Mouse (Mus musculus) gastrocnemius, postnatal 14 days (tissue): ENCODE data around the gene Wbp2nl. TPM values are rescaled to one million over a fixed set of nuclear protein-coding genes. Genes with fewer than 3 reads are reported as not detected.

ENCODE experiments used
- DNase-seq: peaks from one replicate; pipeline ENCODE4 v3.0.0; 2021; ENCODE audit warnings: mixed read lengths
- intact Hi-C: fragments of 180-260 bp; cut with DNase I; formaldehyde crosslinking; loops from one replicate; pipeline ENCODE4 v1.15.1; 2025; ENCODE audit warnings: low total_unique reads
- long read RNA-seq, 2 experiments: library from polyadenylated mRNA; stranded (forward); transcript quantifications; one replicate each; pipeline ENCODE4 v2.0.0; 2021
- total RNA-seq, 2 experiments: library from RNA; stranded (reverse); gene quantifications; 2 replicates each; pipeline ENCODE4 v1.2.3; 2021

Wbp2nl gene
- not detected for total RNA-seq
- long read RNA-seq, experiment 1 = 0 reads
- long read RNA-seq, experiment 2 = 0 reads

DNA sequence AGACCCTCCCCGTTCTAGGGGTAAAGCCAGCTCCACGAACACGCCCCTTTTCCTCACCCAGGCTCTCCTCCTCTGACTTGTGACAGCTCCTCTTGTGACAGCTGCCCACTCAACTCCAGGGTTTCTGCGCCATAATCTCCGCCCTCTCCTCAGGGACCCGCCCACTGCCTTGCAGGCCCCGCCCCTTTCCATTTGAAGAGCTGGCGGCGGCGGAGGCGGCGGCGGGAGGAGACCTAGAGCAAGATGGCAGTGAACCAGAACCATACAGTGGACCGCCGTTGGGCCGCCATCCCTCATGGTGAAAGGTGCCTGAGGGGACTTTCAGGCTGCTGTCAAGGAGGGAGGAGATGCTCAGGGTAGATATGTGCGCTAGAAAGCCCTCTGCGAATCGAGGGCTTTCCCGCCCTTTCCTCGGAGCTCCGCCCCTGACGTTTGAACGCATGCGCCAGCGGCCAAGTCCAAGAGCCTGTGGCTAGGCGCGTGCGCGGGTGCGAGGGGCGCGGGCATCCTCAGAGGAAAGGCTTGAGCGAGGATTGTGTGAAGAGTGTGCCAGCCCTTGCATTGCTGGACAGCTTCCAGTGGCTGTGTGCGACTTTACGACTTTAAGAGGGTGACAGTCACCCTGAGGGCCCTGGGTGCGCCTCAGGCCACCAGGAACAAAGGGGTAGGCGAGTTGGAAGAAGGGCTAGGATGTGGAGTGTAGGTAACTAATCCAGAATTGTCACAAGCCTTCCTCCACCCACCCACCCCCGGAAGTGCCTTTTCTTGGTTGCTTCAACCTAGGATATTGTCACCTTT lies at the start of gene Wbp2nl:
Gene Wbp2nl (plus strand): TSS at position 191 of the 798 bp plus-strand sequence.
- DNase-seq = no peak
- intact Hi-C loops = no loop called here

DNA sequence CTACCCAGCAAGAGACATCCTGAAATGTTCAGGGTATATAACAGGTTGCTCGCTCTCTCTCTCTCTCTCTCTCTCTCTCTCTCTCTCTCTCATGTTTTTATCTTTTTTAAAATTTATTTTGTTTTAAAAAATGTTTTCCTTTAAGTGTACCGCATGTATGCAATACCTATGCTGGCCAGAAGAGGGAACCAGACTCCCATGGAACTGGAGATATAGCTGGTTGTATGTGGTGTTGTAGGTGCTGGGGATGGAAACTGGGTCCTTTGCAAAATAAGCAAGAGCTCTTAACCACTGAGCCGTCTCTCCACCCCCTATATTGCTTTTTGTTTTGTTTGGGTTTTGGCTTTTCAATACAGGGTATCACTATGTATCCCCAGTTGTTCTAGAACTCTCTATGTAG lies 47.2 kb upstream of the Wbp2nl start:
- intact Hi-C loops = no loop called here

DNA sequence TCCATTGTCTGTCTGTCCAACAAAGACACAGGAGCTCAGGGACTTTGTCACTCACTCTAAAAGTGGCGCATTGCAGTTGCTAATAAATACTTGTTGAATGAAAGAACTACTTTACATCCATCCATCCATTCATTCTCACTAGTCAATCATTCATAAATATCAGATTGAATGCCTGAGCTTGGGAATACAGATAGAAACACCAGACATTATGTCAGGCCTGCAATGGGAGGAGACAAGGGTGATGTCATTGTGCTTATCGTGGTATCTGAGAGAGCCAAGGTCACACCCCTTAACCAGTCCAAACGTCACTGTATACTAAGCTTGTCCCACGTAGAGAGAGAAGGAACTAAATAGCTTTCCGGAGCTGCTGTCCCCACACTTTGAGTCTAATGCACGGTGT lies 46.7 kb upstream of the Wbp2nl start, which contains the start of gene 1500009C09Rik:
Gene 1500009C09Rik (plus strand): TSS at position 301 of the 400 bp plus-strand sequence.
- intact Hi-C loops = no loop called here
- DNase-seq = no peak

More for the DNA sequence above, 47.2 kb upstream of the Wbp2nl start:
- no peak for DNase-seq

DNA sequence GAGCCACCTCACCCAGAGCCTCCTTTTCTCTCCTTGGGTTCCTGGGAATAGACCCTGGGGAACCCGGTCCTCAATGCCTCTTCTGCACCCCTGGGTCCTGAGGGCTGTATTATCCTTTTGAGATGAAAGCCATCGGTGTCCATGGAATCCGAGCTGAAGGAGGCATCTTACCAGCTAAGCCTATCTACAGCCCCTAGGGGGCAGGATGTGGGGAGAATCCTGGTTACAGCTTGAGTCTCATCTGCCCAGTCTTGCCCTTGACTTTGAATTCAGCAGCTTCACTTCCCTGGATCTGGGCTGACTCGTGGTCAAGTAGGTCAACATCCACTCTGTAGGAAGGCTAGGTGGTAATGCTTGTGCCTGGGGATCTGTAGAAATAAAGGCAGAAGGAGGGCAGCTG lies 43.5 kb upstream of the Wbp2nl start:
- intact Hi-C loops = no loop called here
- DNase-seq = no peak

DNA sequence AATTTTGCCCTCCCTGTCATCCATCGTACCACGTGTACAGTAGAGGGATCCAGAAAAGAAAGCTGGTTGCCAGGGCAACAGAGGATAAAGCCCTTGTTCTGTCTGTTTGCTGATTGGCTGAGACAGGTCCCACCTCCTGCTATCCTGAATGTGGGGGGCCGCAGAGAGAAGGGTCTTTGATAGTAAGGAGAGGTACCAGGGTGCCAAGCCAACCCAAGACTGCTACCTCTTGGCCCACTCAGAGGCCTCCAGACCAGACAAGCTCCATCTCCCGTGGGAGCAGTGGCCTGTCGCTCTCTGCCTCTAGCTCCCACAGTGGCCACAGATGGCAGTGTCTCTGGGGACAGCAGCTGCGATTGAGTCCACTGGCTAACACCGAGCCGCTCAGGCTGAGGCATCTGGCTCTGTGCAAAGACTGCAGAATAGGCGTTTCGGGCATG lies 42.8 kb upstream of the Wbp2nl start:
- no peak for DNase-seq
- intact Hi-C loops = no loop called here

DNA sequence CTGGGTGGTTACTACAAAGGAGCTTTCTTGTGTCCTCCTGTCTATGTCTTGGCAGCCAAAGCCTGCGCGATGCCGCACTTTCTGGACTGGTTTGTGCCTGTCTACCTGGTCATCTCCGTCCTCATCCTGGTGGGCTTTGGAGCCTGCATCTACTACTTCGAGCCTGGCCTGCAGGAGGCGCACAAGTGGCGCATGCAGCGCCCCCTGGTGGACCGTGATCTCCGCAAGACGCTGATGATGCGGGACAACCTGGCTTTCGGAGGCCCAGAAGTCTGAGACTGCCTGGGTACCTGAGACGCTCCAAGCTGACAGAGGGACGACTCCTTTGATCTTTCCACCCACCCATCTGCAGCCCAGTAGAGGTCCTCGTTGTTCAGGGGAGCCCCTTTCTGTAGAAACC lies 39.2 kb upstream of the Wbp2nl start:
- intact Hi-C loops = no loop called here
- DNase-seq = peak; percentile 66

DNA sequence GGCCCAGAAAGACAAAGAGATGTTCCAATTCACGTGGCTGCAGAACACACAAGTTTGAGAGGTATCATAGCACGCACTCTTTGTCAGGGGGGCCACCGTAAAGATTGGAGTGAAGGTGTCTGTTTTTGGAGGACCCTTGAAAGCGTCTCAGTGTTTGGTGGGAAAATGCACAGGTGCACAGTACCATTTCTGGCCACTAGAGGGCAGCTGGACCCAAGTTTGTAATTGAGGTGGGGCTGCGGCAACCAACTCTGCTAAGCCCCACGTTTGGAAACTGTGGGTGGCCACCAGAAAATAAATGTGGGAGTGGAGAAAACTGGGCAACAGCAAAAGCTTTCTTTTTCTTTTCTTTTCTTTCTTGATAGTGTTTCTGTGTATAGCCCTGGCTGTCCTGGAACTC lies 32.4 kb upstream of the Wbp2nl start:
- intact Hi-C loops = no loop called here
- peak; percentile 53 for DNase-seq

DNA sequence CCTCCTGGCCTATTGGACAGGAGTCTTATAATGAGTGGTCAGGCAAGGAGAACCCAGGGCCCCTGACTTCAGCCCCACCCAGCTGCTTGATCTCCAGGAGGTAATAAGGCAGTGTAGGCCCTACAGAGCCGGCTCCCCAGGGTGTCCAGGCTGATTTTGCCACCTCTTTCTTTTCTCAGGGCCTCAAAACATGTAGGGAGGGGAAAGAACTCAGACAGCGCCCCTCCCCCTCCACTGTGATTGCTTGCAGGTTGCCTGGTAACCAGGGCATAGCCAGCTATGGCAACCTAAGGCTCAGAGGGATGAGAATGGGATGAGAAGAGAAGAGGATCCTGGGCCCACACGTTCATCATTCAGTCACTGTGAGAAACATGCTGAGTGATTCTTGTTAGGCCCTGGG lies 30.6 kb upstream of the Wbp2nl start:
- no peak for DNase-seq
- intact Hi-C loops = no loop called here

DNA sequence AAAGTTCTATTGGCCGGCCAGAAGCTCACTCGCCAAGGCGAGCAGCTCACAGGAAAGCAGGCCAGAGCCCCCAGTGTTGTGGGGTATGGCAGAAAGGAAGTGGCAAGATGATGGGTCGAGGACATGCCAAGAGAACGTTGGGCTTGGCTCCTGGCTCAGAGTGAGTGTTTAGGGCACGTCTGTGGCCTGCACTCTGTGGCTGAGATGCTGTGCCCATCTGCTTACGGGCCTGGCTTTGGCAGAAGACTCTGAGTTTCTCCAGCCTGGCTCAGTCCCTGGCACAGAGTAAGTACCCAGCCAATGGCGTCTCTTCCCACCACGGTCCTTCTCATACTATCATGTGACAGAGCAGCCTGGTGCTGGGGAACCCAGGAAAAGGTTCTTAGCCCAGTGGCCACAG lies 30.0 kb upstream of the Wbp2nl start:
- intact Hi-C loops = no loop called here
- no peak for DNase-seq

DNA sequence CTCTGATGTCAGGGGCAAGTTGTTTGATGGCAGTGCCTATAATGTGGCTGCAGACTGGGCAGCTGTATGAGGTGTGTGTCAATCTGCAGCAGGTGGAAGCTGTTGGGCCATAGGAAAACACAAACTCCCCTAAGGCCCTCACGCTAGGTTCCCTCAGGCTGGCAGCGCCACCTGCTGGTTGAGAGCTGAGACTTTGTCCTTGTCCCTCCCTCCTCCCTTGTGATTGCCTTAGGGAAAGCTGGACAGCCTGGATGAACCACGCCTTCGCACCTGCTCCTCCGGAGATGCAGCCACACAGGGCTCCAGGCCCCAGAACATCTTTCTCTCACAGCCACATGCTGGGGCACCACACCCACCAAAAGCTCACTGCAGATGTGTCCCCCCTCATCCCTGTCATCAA lies 27.6 kb upstream of the Wbp2nl start:
- intact Hi-C loops = loop anchor here (5.0 kb wide), 1 partner anchor 146 kb away; no protein-coding TSS in a partner anchor
- peak; percentile 75 for DNase-seq

DNA sequence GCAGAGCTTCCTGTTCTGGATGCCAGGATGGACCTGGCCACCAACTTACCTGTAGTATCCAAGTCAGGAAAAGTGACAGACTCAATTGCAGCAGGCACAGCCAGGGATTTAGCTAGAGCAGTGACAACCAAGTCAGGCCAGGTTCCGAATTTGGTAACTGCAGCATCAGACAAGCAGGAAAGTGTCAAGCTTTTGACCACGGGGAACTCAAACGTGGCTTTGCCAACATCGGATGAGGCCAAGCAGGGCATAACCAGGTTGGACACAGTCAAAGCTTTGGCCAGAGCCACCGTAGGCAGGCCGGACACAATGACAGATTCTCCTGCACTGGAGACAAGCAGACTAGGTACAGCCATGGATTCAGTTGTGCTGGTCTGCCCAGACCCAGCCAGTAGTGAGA lies 26.5 kb upstream of the Wbp2nl start:
- no peak for DNase-seq
- intact Hi-C loops = loop anchor here (5.0 kb wide), 1 partner anchor 145 kb away; no protein-coding TSS in a partner anchor

DNA sequence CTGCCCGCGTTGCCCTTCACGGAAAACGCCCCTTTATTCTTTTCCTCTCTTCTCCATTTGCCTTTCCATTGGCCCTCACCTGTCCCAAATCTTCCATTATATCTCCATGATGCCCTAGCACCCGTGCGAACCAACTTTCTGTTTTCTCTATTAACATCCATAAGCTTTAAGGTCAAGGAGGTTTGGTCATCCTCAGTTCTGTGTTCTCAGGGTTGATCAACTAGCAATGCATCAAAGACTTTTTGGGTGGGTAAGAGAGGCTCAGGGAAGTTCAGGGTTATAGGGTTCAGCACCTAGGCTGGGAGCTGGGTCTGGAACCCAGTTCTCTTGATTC lies 24.2 kb upstream of the Wbp2nl start, which contains the start of gene Sept3:
Gene Sept3 (plus strand): TSS at position 301 of the 334 bp plus-strand sequence.
- intact Hi-C loops = loop anchor here (5.0 kb wide), 1 partner anchor 143 kb away; no protein-coding TSS in a partner anchor

DNA sequence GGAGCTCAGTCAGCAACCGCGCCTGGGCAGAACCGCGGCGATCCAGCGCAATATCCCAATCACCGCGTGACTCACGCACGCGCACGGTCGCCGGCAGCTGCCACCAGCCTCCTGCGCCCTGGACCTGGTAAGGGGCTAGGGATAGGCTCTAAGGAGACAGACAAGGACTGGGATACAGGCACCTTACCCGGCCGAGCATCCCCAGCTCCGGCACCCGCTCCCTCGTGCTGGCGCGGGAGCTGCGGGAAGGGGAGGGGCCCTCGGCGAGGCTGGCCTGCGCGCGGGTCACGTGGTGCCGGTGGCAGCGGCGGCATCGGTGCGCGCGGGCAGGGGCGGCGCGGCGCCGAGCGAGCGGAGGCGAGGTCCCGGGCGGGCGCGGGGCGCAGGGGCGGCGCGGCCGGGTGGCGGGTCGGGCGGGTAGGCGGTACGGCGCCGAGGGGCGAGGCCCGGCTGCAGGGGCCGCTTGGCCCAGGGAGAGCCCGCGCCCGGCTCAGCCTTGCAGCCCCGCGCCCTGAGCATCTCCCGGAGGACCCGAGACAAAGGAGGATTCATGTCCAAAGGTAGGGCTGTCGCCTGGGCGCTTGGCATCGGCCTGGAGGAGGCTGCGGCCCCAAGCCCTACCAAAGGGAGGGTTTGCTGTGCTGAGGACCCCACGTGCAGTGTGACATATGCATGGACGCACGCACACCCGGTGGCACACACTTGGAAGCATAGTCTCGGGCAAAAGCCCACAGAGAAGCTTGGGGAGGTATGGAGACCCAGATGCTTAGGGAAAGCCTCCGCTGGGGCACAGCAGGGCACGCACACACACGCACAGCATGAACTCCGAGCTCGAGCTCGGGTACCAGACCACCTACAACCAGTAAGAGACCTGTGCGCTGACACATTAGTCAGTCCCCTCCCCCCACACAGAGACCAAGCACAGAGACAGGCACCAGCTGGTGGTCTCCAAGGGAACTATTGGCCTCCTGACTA lies 23.5 kb upstream of the Wbp2nl start:
- intact Hi-C loops = loop anchor here (5.0 kb wide), 1 partner anchor 142 kb away; no protein-coding TSS in a partner anchor
- DNase-seq = no peak

More for the DNA sequence above, 24.2 kb upstream of the Wbp2nl start, which contains the start of gene Sept3:
- no peak for DNase-seq

DNA sequence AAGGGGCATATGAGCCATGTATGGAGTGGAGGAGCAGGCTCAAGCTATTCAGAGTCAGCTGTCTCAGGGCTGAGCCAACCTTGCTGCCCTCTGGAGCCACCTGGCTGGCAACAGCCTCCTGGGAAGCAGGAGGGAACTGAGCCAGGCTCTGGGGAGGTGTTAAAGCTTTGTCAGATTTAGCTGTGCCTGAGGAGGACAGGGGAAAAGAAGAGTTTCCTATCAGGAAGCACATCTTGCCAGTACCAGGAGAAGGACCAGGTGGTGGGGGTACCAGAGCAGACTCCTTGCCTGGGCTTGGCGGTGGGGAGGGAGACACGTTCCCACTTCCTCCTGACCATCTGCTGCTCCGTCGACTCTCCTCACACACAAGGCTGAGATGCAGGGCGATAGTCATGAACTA lies 21.2 kb upstream of the Wbp2nl start:
- no peak for DNase-seq
- intact Hi-C loops = no loop called here

DNA sequence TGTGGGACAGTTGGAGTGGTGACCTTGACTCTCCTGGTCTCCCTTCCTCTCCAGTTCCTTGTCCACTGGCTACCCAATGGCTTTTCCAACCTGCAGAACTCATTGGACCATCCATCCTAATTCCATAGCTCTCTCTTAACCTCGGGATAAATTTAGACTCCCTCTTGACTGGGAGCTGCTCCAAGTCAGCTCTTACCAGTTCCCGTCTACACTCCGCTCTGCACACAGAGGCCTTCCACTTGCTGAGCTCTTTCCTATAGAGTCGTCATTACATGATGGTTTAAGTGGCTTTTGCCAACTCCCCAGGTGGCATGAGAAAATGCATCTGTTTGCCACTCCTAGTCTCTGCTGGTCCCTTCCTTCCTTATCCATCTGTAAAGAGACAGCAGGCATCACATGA lies 18.1 kb upstream of the Wbp2nl start:
- no peak for DNase-seq
- intact Hi-C loops = no loop called here

DNA sequence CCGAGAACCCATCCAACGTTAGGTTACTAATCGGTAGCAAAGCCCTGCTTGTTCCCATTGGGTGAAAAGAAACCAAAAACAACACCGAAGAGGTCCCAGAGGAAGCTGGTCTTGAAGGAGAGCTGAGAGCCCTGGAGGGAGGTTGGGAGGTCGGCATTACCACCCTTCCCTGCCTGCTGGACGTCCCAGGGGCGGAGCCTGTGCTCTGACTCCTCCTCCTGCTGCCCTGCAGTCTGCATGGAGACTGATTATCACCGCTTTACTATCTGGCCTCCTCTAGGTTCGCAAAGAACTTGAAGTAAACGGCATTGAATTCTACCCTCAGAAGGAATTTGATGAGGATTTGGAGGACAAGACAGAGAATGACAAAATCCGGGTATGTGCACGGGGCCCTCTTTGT lies 12.6 kb upstream of the Wbp2nl start:
- intact Hi-C loops = no loop called here
- no peak for DNase-seq

DNA sequence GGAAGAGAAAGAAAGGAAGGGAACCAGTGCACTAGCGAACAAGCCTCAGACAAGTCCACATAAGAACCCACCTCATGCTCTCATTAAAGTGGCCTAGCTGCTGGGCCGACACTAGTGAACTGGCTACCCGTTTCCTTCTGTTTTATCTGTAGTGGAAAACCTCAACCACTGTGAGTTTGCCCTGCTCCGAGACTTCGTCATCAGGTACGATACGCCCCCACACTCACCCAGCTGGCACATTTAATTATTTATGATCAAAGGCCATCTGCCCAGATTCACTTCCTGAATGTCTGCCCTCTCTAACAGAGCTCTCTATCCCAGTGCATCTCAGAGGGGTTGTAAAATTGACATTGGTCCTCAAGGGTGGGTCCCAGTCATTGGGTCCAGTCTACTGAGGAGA lies 8.5 kb upstream of the Wbp2nl start:
- intact Hi-C loops = no loop called here
- DNase-seq = no peak

DNA sequence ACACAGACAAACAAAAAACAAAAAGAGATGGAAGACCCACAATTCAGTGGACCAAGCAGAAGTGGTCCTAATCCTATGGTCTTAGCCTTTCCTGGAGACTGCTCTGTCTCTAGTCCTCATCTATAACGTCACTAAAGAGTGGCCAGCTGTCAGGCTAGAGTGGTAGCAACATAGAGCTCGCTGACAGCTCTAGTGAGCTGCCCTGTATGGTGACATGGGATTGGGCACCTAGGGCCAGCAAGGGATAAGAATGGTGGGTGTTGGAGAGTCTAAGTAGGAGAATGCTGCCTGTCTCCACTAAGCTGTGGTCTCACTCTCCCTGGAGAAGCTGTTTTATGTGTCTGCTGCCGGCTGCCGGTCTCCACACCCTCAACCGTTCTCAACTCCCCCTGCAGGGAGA lies 5.9 kb upstream of the Wbp2nl start:
- intact Hi-C loops = no loop called here
- DNase-seq = no peak

DNA sequence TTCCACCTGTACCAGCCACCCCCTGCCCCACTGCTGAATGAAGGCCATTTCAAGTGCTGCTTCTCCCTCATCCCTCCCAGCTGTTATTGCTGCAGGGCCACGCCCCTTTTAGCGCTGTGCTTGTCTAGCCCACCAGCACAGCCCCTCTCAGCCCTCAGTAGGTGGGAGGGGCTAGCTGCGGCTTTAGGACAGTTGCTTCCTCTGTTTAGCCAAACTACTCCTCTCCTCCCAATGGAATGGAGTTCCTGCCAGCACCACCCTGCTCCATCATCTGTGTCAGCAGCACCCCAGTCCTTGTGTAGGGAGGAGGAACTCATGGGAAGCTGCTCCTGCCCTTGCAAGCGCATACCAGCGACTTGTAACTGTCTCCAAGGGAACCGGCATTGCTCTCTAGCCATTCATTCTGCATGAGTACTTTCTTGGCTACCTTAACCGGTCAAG lies 5.5 kb upstream of the Wbp2nl start:
- intact Hi-C loops = no loop called here
- no peak for DNase-seq

DNA sequence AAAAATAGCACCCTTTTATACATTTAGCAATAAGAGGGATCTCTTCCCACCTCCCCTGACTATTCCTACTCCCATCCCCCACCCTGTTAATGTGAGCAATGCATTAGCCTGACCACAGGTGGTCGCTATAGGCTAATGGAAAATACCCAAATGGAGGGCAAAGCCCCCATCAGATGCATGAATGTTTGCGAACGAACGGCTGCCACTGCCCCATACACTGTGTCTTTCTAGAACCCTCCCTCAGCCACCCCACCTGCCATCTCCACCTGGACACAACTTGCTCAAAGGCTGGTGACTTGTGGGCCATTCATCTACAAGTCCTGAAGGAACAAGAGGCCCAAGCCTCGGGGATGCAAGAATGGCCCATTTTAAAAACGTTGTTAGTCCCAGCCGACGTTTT lies 4.7 kb upstream of the Wbp2nl start:
- DNase-seq = no peak
- intact Hi-C loops = no loop called here
